Mouse (Mus musculus) liver, postnatal 0 days (tissue): ENCODE measurements at regions not wholly inside any gene's neighbourhood (a gene's known extent, or its start where the extent isn't known, plus 50 kb on each side); places are given as distances from the start of the nearest gene placed in this dataset.

Experiments
- CTCF ChIP-seq: sonication (generic); IDR thresholded peaks from 2 replicates; pipeline ENCODE4 v1.5.1; 2016; ENCODE audit warnings: antibody characterized with exemption, low read depth
- EP300 ChIP-seq: IDR thresholded peaks from 2 replicates; pipeline ENCODE4 v1.6.1; 2016; ENCODE audit warnings: antibody characterized with exemption, low read depth, mild to moderate bottlenecking

DNA sequence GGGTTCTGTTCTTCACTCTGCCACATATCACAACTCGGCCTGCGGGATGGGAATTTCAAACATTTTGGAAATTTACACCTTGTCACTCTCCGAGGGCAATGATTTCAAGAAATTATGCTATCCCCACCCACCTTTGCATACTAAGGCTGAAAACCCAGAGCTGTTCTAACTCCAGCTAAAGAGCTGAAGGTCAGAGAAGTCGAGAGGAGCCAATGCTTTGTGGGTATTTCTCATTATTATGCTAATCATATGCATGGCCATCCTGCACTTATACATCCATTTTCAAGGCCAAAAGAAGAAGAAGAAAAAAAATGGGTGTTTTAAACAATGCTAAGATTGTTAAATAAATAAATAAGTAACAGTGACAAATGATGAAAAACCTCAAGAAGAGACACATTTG lies 237.1 kb upstream of the Nox3 start:
- no peak for TF ChIP-seq EP300
- TF ChIP-seq CTCF, result no peak
